Mouse (Mus musculus) inflammation-experienced regulatory T-cells (primary cell): ENCODE data around the gene Plekhm2. TPM values are rescaled to one million over a fixed set of nuclear protein-coding genes. Genes with fewer than 3 reads are reported as not detected.

Experiments used
- polyA plus RNA-seq, 2 experiments: library from polyadenylated mRNA; unstranded; fragments of 100-300 nt; shearing (Covaris generic); gene quantifications; one replicate each; pipeline ENCODE4 v1.2.1; 2017

The Plekhm2 gene
- polyA plus RNA-seq = 10 to 100 TPM; 12.2 to 14.7 TPM

GRCm38 (mm10) chr4:141664799-141665198 is at the start of gene Plekhm2:
TSS of gene Plekhm2 (minus strand) at chr4:141664899.

GRCm38 (mm10) chr4:141685499-141685898 is 20.8 kb upstream of the Plekhm2 start, which contains the start of gene Rsc1a1:
TSS of gene Rsc1a1 (minus strand) at chr4:141685599.

GRCm38 (mm10) chr4:141623666-141624065 is 41.0 kb downstream of the Plekhm2 start, which contains the start of gene Slc25a34:
TSS of gene Slc25a34 (minus strand) at chr4:141623821.

GRCm38 (mm10) chr4:141618565-141619243 is 46.0 kb downstream of the Plekhm2 start, which contains the start of gene Tmem82:
TSS of gene Tmem82 (minus strand) at chr4:141618633.

GRCm38 (mm10) chr4:141605861-141606260 is 58.8 kb downstream of the Plekhm2 start, which contains the start of gene Fblim1:
TSS of gene Fblim1 (minus strand) at chr4:141606096.

Other genes with a start within 250 kb of the Plekhm2 start
- 1 to 10 TPM; 1.1 to 4.0 TPM for gene Clcnkb, start 248.9 kb downstream of the Plekhm2 start, polyA plus RNA-seq
- not detected for gene Hspb7, start 244.1 kb downstream of the Plekhm2 start, polyA plus RNA-seq
- gene Srarp, start 228.8 kb downstream of the Plekhm2 start, polyA plus RNA-seq = not detected
- 10 to 100 TPM; 32.3 to 40.1 TPM for gene Zbtb17, start 220.2 kb downstream of the Plekhm2 start, polyA plus RNA-seq
- 10 to 100 TPM; 37.0 to 42.9 TPM for gene Spen, start 126.3 kb downstream of the Plekhm2 start, polyA plus RNA-seq
- 1 to 10 TPM in 1 of 2 experiments, under 1 TPM in 1; 0.18 to 1.5 TPM for gene Fblim1, start 58.8 kb downstream of the Plekhm2 start, polyA plus RNA-seq
- gene Tmem82, start 46.3 kb downstream of the Plekhm2 start, polyA plus RNA-seq = under 1 TPM; 0.13 to 0.26 TPM
- gene Slc25a34, start 41.1 kb downstream of the Plekhm2 start, polyA plus RNA-seq = under 1 TPM; 0.31 to 0.42 TPM
- gene Rsc1a1, start 20.7 kb upstream of the Plekhm2 start, polyA plus RNA-seq = 1 to 10 TPM in 1 of 2 experiments, not detected in 1; 1.1 TPM
- 10 to 100 TPM; 23.7 to 29.3 TPM for gene Ddi2, start 58.5 kb upstream of the Plekhm2 start, polyA plus RNA-seq
- gene Agmat, start 81.8 kb upstream of the Plekhm2 start, polyA plus RNA-seq = under 1 TPM in 1 of 2 experiments, not detected in 1; 0.66 TPM
- gene Dnajc16, start 126.0 kb upstream of the Plekhm2 start, polyA plus RNA-seq = 1 to 10 TPM; 1.9 to 3.3 TPM
- gene Casp9, start 128.7 kb upstream of the Plekhm2 start, polyA plus RNA-seq = 10 to 100 TPM; 11.5 to 18.3 TPM
- gene Cela2a, start 161.3 kb upstream of the Plekhm2 start, polyA plus RNA-seq = under 1 TPM in 1 of 2 experiments, not detected in 1; 0.53 TPM
- gene Ctrc, start 181.5 kb upstream of the Plekhm2 start, polyA plus RNA-seq = under 1 TPM in 1 of 2 experiments, not detected in 1; 0.49 TPM
- gene Efhd2, start 210.0 kb upstream of the Plekhm2 start, polyA plus RNA-seq = 100 to 1,000 TPM; 124 to 147 TPM